Mouse (Mus musculus) liver, embryonic 16.5 days (tissue): ENCODE data around the gene Dync1li1. TPM values are rescaled to one million over a fixed set of nuclear protein-coding genes. Genes with fewer than 3 reads are reported as not detected.
"Not testable (repeated sequence)": the region's sequence is repeated elsewhere in the genome, so short reads cannot be mapped to it uniquely, and the experiment has no call there.

Source experiments
- ATAC-seq: fragments of 200-750 bp; cut with Nextera tagmentation; 2 replicates; pipeline ENCODE4 v1.8.0; 2017; ENCODE audit warnings: low read depth, mild to moderate bottlenecking, moderate number of reproducible peaks, moderate library complexity
- H3K27ac ChIP-seq: fragments of 300-500 bp; sonication (generic); 2 replicates; pipeline ENCODE4 v1.5.1; 2014; ENCODE audit warnings: mild to moderate bottlenecking, low read length
- H3K27me3 ChIP-seq: fragments of 300-500 bp; sonication (generic); 2 replicates; pipeline ENCODE4 v1.6.1; 2014; ENCODE audit warnings: low read depth, low read length, mixed read lengths; ENCODE audit not compliant: control insufficient read depth, insufficient read depth
- H3K36me3 ChIP-seq: fragments of 300-500 bp; sonication (generic); 2 replicates; pipeline ENCODE4 v1.6.1; 2014; ENCODE audit warnings: mild to moderate bottlenecking; ENCODE audit not compliant: control insufficient read depth, insufficient read depth
- H3K4me1 ChIP-seq: fragments of 300-500 bp; sonication (generic); 2 replicates; pipeline ENCODE4 v1.6.1; 2014; ENCODE audit warnings: low read depth, low read length, mixed read lengths; ENCODE audit not compliant: control insufficient read depth
- H3K4me2 ChIP-seq: fragments of 300-500 bp; sonication (generic); 2 replicates; pipeline ENCODE4 v1.6.1; 2014; ENCODE audit warnings: low read depth, low read length, mixed read lengths
- H3K4me3 ChIP-seq: fragments of 300-500 bp; sonication (generic); 2 replicates; pipeline ENCODE4 v1.5.1; 2014; ENCODE audit warnings: low read depth, mild to moderate bottlenecking, low read length
- H3K9ac ChIP-seq: fragments of 300-500 bp; sonication (generic); 2 replicates; pipeline ENCODE4 v1.6.1; 2014; ENCODE audit warnings: low read depth, low read length
- H3K9me3 ChIP-seq: fragments of 300-500 bp; sonication (generic); replicated peaks from 2 replicates; pipeline ENCODE4 v1.6.1; 2016; ENCODE audit warnings: low read length; ENCODE audit not compliant: control insufficient read depth
- WGBS: fragments of 180-500 bp; shearing (Covaris S2); extraction: QIAGEN DNeasy Blood & Tissue Kit; methylation state at CpG from one replicate; pipeline ENCODE4 v1.1.7; 2014; ENCODE audit not compliant: insufficient replicate concordance; 5-methylcytosine and 5-hydroxymethylcytosine counted together
- polyA plus RNA-seq: library from polyadenylated mRNA; unstranded; fragments of >200 nt; fragmentation: Nextera tagmentation; extraction: Ambion mirVana; gene quantifications from 2 replicates; pipeline ENCODE4 v1.2.1, GENCODE M21; 2015

Gene Dync1li1
- 18.4 and 19.3 TPM in 2 replicates for polyA plus RNA-seq

DNA sequence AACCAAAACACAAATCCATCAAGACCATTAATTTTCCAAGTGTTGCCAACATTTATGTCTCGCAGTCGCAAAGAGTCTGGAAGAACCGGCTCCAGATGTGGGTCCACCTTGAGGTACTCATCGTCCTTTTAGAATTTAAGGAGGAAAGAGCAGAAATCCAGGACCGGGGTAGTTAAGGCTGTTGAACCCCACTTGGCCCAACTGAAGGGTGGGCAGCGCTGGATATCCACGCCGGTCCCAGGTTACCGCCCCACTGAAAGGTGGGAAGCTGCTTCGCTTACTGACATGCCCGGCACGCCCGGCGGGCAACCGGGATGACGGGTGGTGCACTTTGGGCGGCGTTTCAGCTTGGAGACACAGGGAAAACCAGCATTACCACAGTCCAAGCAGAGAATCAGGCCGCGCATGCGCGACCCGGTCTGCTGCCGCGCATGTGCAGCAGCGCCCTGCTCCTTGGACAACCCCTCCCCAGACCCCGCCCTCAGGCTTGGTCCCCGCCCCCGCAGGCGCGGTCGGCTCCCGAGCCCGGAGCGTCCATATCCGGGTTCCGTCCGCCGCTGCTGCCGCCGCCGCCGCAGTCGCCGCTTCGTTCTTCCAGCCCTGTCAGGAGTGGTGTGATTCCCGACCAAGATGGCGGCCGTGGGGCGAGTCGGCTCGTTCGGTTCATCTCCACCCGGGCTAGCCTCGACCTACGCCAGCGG, at the start of gene Dync1li1:
Gene Dync1li1, plus strand, starts transcription at position 539 of the 701 bp plus-strand sequence.
- no peaks in the 10 kb centered on the region for H3K9me3 ChIP-seq
- WGBS: under 1% methylated on average over 56 of the region's 57 CpGs
- H3K9ac ChIP-seq: peak within 1 kb of the TSS; percentile 84
- peaks cover 4% of the 10 kb centered on the region for H3K36me3 ChIP-seq
- peaks cover 21% of the 10 kb centered on the region for H3K4me1 ChIP-seq
- H3K4me2 ChIP-seq: peak within 1 kb of the TSS; percentile 84
- peak within 1 kb of the TSS; percentile 75 for H3K4me3 ChIP-seq
- no peaks in the 10 kb centered on the region for H3K27me3 ChIP-seq
- H3K27ac ChIP-seq: peak within 1 kb of the TSS; percentile 96
- ATAC-seq: peak; percentile 96

DNA sequence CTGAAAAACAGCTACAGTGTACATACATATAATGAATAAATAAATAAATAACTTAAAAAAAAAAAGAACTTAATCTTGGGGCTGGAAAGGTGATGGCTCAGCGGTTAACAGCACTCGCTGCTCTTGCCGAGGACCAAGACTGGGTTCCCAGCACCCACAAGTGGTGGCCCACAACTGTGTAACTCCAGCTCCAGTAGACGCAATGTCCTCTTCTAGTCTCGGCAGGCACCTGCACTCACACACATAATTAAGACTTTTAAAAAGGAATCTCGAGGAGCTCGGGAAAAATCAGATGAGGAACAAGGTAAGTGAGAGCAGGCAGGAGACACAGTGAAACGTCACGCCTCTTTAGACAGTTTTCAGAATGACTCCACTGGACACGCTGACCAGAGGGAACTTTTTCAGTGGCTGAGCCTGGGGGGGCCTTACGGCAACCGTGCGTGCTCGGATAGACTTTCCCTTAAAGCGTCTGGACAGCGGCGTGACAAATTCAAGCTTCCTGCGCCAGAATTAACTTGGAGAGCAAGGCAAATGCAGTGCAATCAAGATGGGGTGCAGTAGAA, 49.3 kb upstream of the Dync1li1 start:
- H3K27ac ChIP-seq: peak overlapping the region; percentile 86
- 9% methylated on average over 18 of the region's 18 CpGs for WGBS
- H3K9me3 ChIP-seq: no peaks in the 10 kb centered on the region
- H3K4me3 ChIP-seq: peak overlapping the region; percentile 89
- H3K9ac ChIP-seq: peak overlapping the region; percentile 77
- no peaks in the 10 kb centered on the region for H3K36me3 ChIP-seq
- peaks cover 2% of the 10 kb centered on the region; the same call in 1 of the 2 replicates for H3K27me3 ChIP-seq
- peak; percentile 0; the same call in 1 of the 2 replicates for ATAC-seq
- peaks cover 10% of the 10 kb centered on the region for H3K4me1 ChIP-seq
- H3K4me2 ChIP-seq: peak overlapping the region; percentile 94

DNA sequence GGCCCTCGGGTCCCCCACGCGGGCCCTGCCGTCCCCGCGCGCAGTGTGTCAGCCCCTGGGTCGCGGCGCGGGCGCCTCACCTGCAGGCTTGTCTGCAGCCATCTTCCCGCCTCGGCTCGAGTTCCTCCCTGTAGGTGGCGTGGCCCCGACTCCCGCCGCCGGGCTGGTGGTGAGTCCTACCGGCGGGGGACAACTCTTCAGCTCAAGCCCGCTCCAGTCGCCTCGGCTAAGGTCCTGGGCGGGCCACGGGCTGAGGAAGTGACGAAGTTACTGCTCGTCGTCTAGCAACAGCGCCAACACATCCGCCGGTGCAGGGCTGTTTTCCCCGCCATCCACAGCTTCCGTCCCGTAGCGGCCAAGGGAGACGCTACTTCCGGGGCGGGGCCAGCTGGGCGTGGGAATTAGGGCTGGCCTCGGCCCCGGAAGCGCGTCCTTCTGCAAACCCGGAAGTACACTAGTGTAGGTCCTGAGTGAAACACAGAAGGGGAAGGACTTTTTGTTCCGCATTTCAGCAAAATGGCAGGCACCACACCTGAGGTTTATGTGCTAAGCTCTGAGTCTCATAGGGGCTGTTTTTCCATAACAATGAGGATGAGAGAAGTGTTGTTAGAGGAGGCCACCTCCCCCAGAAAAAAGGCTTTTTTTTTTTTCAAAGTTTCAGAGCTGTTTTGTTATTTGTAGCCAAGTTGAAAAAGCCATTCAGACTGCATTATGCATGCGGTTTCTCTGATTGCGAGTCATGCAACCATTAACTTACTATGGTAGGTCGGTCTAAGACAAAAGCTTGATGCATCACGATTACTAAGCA, 48.5 kb upstream of the Dync1li1 start, which contains the start of gene Cnot10:
Gene Cnot10, minus strand, starts transcription at position 346 of the 808 bp plus-strand sequence.
- Histone ChIP-seq H3K4me1 (peaks cover 10% of the 10 kb centered on the region), H3K27ac (peak within 1 kb of the TSS; percentile 86), H3K4me3 (peak within 1 kb of the TSS; percentile 89), H3K27me3 (peaks cover 2% of the 10 kb centered on the region; the same call in 1 of the 2 replicates), H3K9me3 (no peaks in the 10 kb centered on the region), H3K36me3 (no peaks in the 10 kb centered on the region), H3K9ac (peak within 1 kb of the TSS; percentile 77), H3K4me2 (peak within 1 kb of the TSS; percentile 94)
- 3% methylated on average over 51 of the region's 51 CpGs for WGBS
- peak; percentile 98 for ATAC-seq

DNA sequence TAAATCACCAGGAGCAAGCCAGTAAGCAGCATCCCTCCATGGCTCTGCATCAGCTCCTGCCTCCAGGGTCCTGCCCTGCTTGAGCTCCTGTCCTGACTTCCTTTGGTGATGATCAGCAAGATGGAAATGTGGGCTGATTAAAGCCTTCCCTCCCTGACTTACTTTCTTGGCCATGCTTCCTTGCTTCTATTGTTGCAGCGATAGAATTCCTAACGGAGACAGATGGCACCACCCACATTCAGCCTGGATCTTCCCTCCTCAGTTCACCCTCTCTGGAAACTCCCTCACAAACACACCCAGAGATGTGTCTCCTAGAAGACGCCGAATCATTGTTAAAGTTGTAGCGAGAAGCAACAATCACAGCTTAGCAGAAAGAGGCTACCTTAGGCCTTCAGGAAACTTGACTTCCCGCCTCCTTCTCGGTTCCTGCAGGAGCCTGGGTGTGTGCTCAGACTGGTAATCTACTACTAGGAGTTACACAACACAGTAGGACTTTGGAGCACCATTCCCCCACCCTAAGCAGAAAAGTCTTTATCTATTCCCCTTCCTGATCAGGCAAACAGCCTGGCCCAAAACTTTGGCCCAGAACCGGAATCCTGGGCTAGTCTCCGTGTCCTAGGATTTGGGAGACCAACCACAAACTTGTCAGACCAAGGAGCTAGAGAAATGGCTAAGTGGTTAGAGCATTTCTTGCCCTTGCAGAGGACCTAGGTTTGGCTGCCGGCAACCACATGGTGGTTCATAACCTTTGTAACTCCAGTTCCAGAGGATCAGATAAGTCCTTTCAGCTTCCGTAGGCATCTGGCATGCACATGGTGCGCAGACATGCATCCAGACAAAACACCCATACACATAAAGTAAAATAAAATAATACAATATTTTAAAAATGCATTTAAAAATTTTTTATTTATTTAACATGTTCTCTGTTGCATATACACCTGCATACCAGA, 41.8 kb upstream of the Dync1li1 start:
- H3K9me3 ChIP-seq: no peaks in the 10 kb centered on the region
- 68% methylated on average over 12 of the region's 12 CpGs for WGBS
- H3K4me3 ChIP-seq: no peak overlapping the region
- no peak overlapping the region for H3K4me2 ChIP-seq
- ATAC-seq: 0 out of 2 replicates have a peak, but pooled peaks have one; percentile 27
- no peak overlapping the region for H3K27ac ChIP-seq
- H3K27me3 ChIP-seq: peaks cover 2% of the 10 kb centered on the region
- H3K36me3 ChIP-seq: no peaks in the 10 kb centered on the region
- no peak overlapping the region for H3K9ac ChIP-seq
- H3K4me1 ChIP-seq: no peaks in the 10 kb centered on the region

GRCm38 (mm10) chr9:114647506-114648432, 40.8 kb upstream of the Dync1li1 start:
- peaks cover 2% of the 10 kb centered on the region for H3K27me3 ChIP-seq
- H3K4me1 ChIP-seq: no peaks in the 10 kb centered on the region
- no peak overlapping the region for H3K4me3 ChIP-seq
- no peak overlapping the region for H3K9ac ChIP-seq
- H3K27ac ChIP-seq: no peak overlapping the region
- ATAC-seq: no peak
- WGBS: 72% methylated on average over 28 of the region's 28 CpGs
- H3K36me3 ChIP-seq: no peaks in the 10 kb centered on the region
- no peak overlapping the region for H3K4me2 ChIP-seq
- no peaks in the 10 kb centered on the region for H3K9me3 ChIP-seq

DNA sequence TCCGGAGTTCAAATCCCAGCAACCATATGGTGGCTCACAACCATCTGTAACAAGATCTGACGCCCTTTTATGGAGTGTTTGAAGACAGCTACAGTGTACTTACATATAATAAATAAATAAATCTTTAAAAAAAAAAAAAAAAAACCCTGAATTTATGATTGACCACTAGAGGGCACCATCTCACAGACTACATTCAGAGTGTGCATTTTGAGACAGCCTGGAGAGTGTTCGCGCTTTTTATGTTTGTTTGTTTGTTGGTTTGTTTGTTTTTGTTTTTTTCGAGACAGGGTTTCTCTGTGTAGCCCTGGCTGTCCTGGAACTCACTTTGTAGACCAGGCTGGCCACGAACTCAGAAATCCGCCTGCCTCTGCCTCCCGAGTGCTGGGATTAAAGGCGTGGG, 40.1 kb upstream of the Dync1li1 start:
- not testable (repeated sequence) for H3K36me3 ChIP-seq, H3K4me2 ChIP-seq, H3K4me3 ChIP-seq, H3K27ac ChIP-seq, H3K4me1 ChIP-seq, ATAC-seq, H3K27me3 ChIP-seq, H3K9me3 ChIP-seq, H3K9ac ChIP-seq
- 45% methylated on average over 8 of the region's 9 CpGs for WGBS

DNA sequence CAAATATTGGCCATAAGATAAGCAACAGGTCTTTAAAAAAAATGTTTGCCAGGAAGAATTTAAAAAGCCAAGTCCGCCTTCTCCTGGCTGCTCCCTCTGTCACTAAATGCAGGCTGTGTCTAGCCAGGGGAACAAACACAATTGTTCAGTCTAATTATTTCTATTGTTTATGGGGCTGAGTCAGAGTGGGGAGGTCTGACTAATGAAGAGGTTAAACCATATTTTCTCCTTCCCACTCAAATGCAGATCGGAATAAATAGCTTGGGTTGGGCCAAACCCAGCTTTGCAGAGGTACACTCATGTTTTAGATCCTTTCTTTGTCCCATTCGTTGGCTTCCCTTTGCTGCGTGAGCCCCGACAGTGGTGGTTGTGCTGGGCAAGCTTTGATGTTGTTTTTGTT, 39.2 kb upstream of the Dync1li1 start:
- Histone ChIP-seq H3K4me3 (no peak overlapping the region), H3K27ac (no peak overlapping the region), H3K4me2 (no peak overlapping the region), H3K27me3 (no peaks in the 10 kb centered on the region; the same call in 1 of the 2 replicates), H3K9ac (no peak overlapping the region), H3K9me3 (no peaks in the 10 kb centered on the region), H3K4me1 (no peaks in the 10 kb centered on the region), H3K36me3 (no peaks in the 10 kb centered on the region)
- ATAC-seq: no peak
- 54% methylated on average over 5 of the region's 5 CpGs for WGBS
